Comparison of ENCODE assay signal across 7 mouse cellular contexts in genomic region chr6:84014961-84015683, GRCm38 (mm10). TPM values are rescaled to one million over a fixed set of nuclear protein-coding genes. Genes with fewer than 3 reads are reported as not detected.
DNase-seq lines count a peak whose midpoint lies in the region; ATAC-seq and TF ChIP-seq lines count a peak whose summit lies in the region.
"Not testable (repeated sequence)": the region's sequence is repeated elsewhere in the genome, so short reads cannot be mapped to it uniquely, and the experiment has no call there.

No protein-coding gene starts in this region.

- not testable (repeated sequence) for H3K4me3 ChIP-seq in brown adipose tissue, adult 24 weeks (ENCODE audit: insufficient read depth, low read depth, low read length); kidney, embryonic 15.5 days (replicated peaks); liver, embryonic 14.5 days (ENCODE audit: insufficient read depth in 1 of 2, low read depth in 2 of 2, low read length in 2 of 2); midbrain, postnatal 0 days (ENCODE audit: low read depth, low read length)

- not testable (repeated sequence) for H3K9ac ChIP-seq in kidney, embryonic 15.5 days; liver, embryonic 14.5 days (replicated peaks); midbrain, postnatal 0 days (replicated peaks; ENCODE audit: low read length, poor library complexity, severe bottlenecking)

- H3K4me1 ChIP-seq in brown adipose tissue, adult 24 weeks (ENCODE audit: control insufficient read depth, insufficient read depth, insufficient read length, low read length); liver, embryonic 14.5 days (replicated peaks; ENCODE audit: control insufficient read depth in 2 of 2, insufficient read depth in 2 of 2, low read length in 1 of 2); midbrain, postnatal 0 days (ENCODE audit: insufficient read depth, low read length): not testable (repeated sequence)
- H3K4me1 ChIP-seq in kidney, embryonic 15.5 days = peaks cover 39% of the 10 kb centered on the region

- H3K27me3 ChIP-seq in kidney, embryonic 15.5 days = peaks cover 15% of the 10 kb centered on the region; the same call in 1 of the 2 replicates
- peaks cover 11% of the 10 kb centered on the region for H3K27me3 ChIP-seq in liver, embryonic 14.5 days (ENCODE audit: control insufficient read depth, insufficient read depth, low read length)
- H3K27me3 ChIP-seq in midbrain, postnatal 0 days (ENCODE audit: insufficient read depth, low read length) = peaks cover 14% of the 10 kb centered on the region; the same call in 1 of the 2 replicates

- peak; percentile 63 for DNase-seq in Muller cell, postnatal 12 days (ENCODE audit: inconsistent ontology term)
- DNase-seq in gastrocnemius, postnatal 10 days = peak; percentile 49
- peak; percentile 76 to 79 for DNase-seq in heart, postnatal 10 days
- DNase-seq in liver, embryonic 14.5 days (ENCODE audit: low read depth in 3 of 3, low spot score in 3 of 3); midbrain, postnatal 0 days (ENCODE audit: low spot score): not testable (repeated sequence)

- 0 out of 2 replicates have a peak overlapping the region, but pooled peaks have one; percentile 2 for H3K27ac ChIP-seq in brown adipose tissue, adult 24 weeks (replicated peaks; ENCODE audit: low read depth, low read length)
- H3K27ac ChIP-seq in kidney, embryonic 15.5 days = peak overlapping the region; percentile 68
- not testable (repeated sequence) for H3K27ac ChIP-seq in liver, embryonic 14.5 days; midbrain, postnatal 0 days (ENCODE audit: low read depth, low read length)

- H3K36me3 ChIP-seq in kidney, embryonic 15.5 days; liver, embryonic 14.5 days (replicated peaks; ENCODE audit: control insufficient read depth, insufficient read depth, low read depth); midbrain, postnatal 0 days (ENCODE audit: insufficient read depth, low read length): not testable (repeated sequence)

- TF ChIP-seq CTCF in liver, embryonic 14.5 days (IDR thresholded peaks at IDR 0.05; ENCODE audit: low read depth) = 0 out of 2 replicates have a peak, but pooled peaks have one; percentile 6
- peak; percentile 30 for TF ChIP-seq CTCF in midbrain, postnatal 0 days (IDR thresholded peaks at IDR 0.05)

- not testable (repeated sequence) for TF ChIP-seq EP300 in liver, embryonic 14.5 days (IDR thresholded peaks at IDR 0.05; ENCODE audit: low read depth)

- not testable (repeated sequence) for H3K9me3 ChIP-seq in kidney, embryonic 15.5 days (replicated peaks); liver, embryonic 14.5 days (ENCODE audit: control insufficient read depth, low read length); midbrain, postnatal 0 days (ENCODE audit: low read length)

- ATAC-seq in kidney, embryonic 15.5 days (replicated peaks; ENCODE audit: low FRiP score) = peak; percentile 12; the same call in 1 of the 2 replicates
- not testable (repeated sequence) for ATAC-seq in liver, embryonic 14.5 days (ENCODE audit: insufficient read depth); midbrain, postnatal 0 days (ENCODE audit: low FRiP score)

- 55% methylated on average over 4 of the region's 4 CpGs for WGBS in kidney, embryonic 15.5 days
- 24% methylated on average over 4 of the region's 4 CpGs for WGBS in liver, embryonic 14.5 days (ENCODE audit: insufficient replicate concordance)
- 60% methylated on average over 4 of the region's 4 CpGs for WGBS in midbrain, postnatal 0 days

- not testable (repeated sequence) for H3K4me2 ChIP-seq in kidney, embryonic 15.5 days; liver, embryonic 14.5 days (ENCODE audit: low read depth); midbrain, postnatal 0 days (ENCODE audit: low read depth, low read length, poor library complexity, severe bottlenecking)

- intact Hi-C loops in heart, postnatal 10 days (cut with DNase I) = loop anchor here (1.0 kb wide), 1 partner anchor 46 kb away; no protein-coding TSS in a partner anchor

RNA-seq across cellular contexts. Expression of gene Dysf, which starts 6.7 kb away (rescaled TPM):
- 13.8 and 22.9 TPM in 2 replicates for polyA plus RNA-seq in brown adipose tissue, adult 24 weeks (2012; ENCODE audit: insufficient read depth, insufficient read length, missing spikeins)
- 100 to 1,000 TPM; 111 to 117 TPM for total RNA-seq in gastrocnemius, postnatal 10 days (2021)
- total RNA-seq in heart, postnatal 10 days (2021) = 100 to 1,000 TPM; 117 to 135 TPM
- polyA plus RNA-seq in kidney, embryonic 15.5 days (2015; fragmentation: Nextera tagmentation; extraction: Ambion mirVana) = 15.3 and 15.6 TPM in 2 replicates
- 1.5 and 1.9 TPM in 2 replicates for polyA plus RNA-seq in liver, embryonic 14.5 days (2012; rRNA removed)
- polyA plus RNA-seq in liver, embryonic 14.5 days (2014; fragmentation: Nextera tagmentation; extraction: Ambion mirVana) = 1.2 and 1.6 TPM in 2 replicates
- 1.4 and 1.8 TPM in 2 replicates for total RNA-seq in midbrain, postnatal 0 days (2014; rRNA removed)
- 1.7 and 2.0 TPM in 2 replicates for polyA plus RNA-seq in midbrain, postnatal 0 days (2015; fragmentation: Nextera tagmentation; extraction: Ambion mirVana)
